Mouse (Mus musculus) bone marrow, adult 2 months (tissue): ENCODE data around the gene Il6st.

ENCODE experiments used
- CTCF ChIP-seq: fragments of 200-500 bp; IDR thresholded peaks from 2 replicates; pipeline ENCODE4 v1.5.1; 2011; ENCODE audit warnings: low read length, control low read depth; ENCODE audit not compliant: control insufficient read depth, insufficient read depth
- POLR2A ChIP-seq: fragments of 200-500 bp; IDR thresholded peaks from 2 replicates; pipeline ENCODE4 v1.6.1; 2011; ENCODE audit warnings: low read depth, mild to moderate bottlenecking, control low read depth, low read length, borderline replicate concordance; ENCODE audit not compliant: control insufficient read depth

DNA sequence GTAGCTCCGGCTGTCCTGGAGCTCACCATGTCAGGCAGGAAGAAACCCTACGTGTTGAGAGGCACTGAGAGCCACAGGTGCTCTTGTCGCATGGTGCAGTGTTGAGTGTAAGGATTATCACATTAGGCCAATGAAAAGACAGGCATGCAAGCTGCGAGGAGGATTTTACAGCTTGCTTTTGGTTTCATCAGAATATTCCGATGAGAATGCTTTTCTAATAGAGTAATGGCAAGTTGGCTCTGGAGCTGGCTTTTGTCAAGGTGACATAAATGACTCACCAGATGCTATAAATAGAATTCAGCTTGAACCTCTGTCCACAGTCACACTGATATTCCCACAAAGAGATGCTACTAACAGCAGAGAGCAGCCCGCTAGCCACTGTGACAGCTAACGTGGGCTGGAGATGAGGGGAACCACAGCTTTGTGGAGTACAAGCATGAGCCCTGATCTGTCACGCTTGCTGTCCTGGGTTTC, 38.7 kb upstream of the Il6st start:
- TF ChIP-seq CTCF (no peak), POLR2A (no peak)
